Mouse (Mus musculus) activated CD4-positive, CD25-positive, alpha-beta regulatory T cell, adult 4 months (primary cell): ENCODE data around the gene Bmp10. TPM values are rescaled to one million over a fixed set of nuclear protein-coding genes. Genes with fewer than 3 reads are reported as not detected.

Experiments used
- ATAC-seq: one replicate; pipeline ENCODE4 v1.8.0; 2017
- polyA plus RNA-seq, 2 experiments: library from polyadenylated mRNA; unstranded; fragments of 100-300 nt; shearing (Covaris generic); gene quantifications; one replicate each; pipeline ENCODE4 v1.2.1; 2017

Bmp10 gene
- polyA plus RNA-seq: not detected

GRCm38 (mm10) chr6:87428487-87429044 lies at the start of gene Bmp10:
Bmp10 (plus strand) TSS chr6:87428994.
- ATAC-seq: no peak

- ATAC-seq: peak; percentile 52
These were observed 44.7 kb upstream of the Bmp10 start for GRCm38 (mm10) chr6:87383926-87384691.

- ATAC-seq: no peak
These were observed 44.0 kb upstream of the Bmp10 start for GRCm38 (mm10) chr6:87384761-87385160.

GRCm38 (mm10) chr6:87386203-87386602 lies 42.6 kb upstream of the Bmp10 start:
- ATAC-seq: no peak

GRCm38 (mm10) chr6:87386681-87387080 lies 42.1 kb upstream of the Bmp10 start:
- no peak for ATAC-seq

GRCm38 (mm10) chr6:87388877-87389276 lies 39.9 kb upstream of the Bmp10 start, which contains the start of gene Gkn3:
Gkn3 (minus strand) TSS chr6:87388935.
- ATAC-seq: no peak

- no peak for ATAC-seq
These were observed 39.3 kb upstream of the Bmp10 start for GRCm38 (mm10) chr6:87389455-87389989.

- no peak for ATAC-seq
These were observed 35.2 kb upstream of the Bmp10 start for GRCm38 (mm10) chr6:87393466-87394205.

GRCm38 (mm10) chr6:87394783-87395182 lies 34.0 kb upstream of the Bmp10 start:
- ATAC-seq: no peak

GRCm38 (mm10) chr6:87399137-87399536 lies 29.7 kb upstream of the Bmp10 start:
- ATAC-seq: peak; percentile 80

- peak; percentile 78 for ATAC-seq
These were observed 28.8 kb upstream of the Bmp10 start for GRCm38 (mm10) chr6:87399886-87400566.

- ATAC-seq: no peak
These were observed 27.3 kb upstream of the Bmp10 start for GRCm38 (mm10) chr6:87401456-87401855.

GRCm38 (mm10) chr6:87412011-87412410 lies 16.8 kb upstream of the Bmp10 start:
- no peak for ATAC-seq

GRCm38 (mm10) chr6:87422304-87422703 lies 6.5 kb upstream of the Bmp10 start:
- ATAC-seq: no peak

- ATAC-seq: no peak
These were observed 4.6 kb upstream of the Bmp10 start for GRCm38 (mm10) chr6:87424037-87424816.

GRCm38 (mm10) chr6:87426954-87427353 lies 1.8 kb upstream of the Bmp10 start:
- no peak for ATAC-seq

- no peak for ATAC-seq
These were observed 1.2 kb upstream of the Bmp10 start for GRCm38 (mm10) chr6:87427616-87428015.

- no peak for ATAC-seq
These were observed 7.0 kb downstream of the Bmp10 start for GRCm38 (mm10) chr6:87435791-87436190.

- no peak for ATAC-seq
These were observed 8.0 kb downstream of the Bmp10 start for GRCm38 (mm10) chr6:87436745-87437144.

GRCm38 (mm10) chr6:87443253-87443652 lies 14.5 kb downstream of the Bmp10 start:
- no peak for ATAC-seq

GRCm38 (mm10) chr6:87445222-87445621 lies 16.4 kb downstream of the Bmp10 start:
- ATAC-seq: no peak

GRCm38 (mm10) chr6:87447217-87447616 lies 18.4 kb downstream of the Bmp10 start:
- ATAC-seq: peak; percentile 60
